Mouse (Mus musculus): ENCODE measurements around the gene Rhov.

Gene Rhov

GRCm38 (mm10) chr2:119289014-119289416 lies 17.9 kb upstream of the Rhov start:
- no peak for DNase-seq (ENCODE audit: low spot score)

- peak; percentile 98 for DNase-seq (ENCODE audit: low spot score)
Observed at GRCm38 (mm10) chr2:119288270-119288882, 17.3 kb upstream of the Rhov start, which contains the start of gene Vps18. Vps18 (plus strand) TSS chr2:119288740.

DNA sequence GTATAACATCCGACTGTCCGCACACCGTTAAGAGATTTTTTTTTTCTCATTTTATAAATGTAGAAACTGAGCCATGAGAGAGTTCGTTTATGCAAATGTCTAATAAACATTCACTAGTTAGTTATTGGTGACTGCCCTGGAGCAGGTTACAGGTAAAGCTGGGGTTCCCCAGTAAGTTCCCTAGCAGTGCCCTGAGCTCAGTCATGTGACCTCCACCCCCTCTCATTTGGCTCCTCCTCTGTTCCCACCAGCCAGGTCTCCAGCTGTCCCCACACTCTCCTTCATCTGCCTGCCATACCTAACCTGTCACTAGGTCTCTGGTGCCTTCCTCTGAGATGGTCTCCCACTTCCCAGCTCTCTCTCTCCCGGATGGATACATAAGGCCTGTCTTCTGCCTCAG lies 16.3 kb upstream of the Rhov start:
- DNase-seq (ENCODE audit: low spot score), result no peak

DNA sequence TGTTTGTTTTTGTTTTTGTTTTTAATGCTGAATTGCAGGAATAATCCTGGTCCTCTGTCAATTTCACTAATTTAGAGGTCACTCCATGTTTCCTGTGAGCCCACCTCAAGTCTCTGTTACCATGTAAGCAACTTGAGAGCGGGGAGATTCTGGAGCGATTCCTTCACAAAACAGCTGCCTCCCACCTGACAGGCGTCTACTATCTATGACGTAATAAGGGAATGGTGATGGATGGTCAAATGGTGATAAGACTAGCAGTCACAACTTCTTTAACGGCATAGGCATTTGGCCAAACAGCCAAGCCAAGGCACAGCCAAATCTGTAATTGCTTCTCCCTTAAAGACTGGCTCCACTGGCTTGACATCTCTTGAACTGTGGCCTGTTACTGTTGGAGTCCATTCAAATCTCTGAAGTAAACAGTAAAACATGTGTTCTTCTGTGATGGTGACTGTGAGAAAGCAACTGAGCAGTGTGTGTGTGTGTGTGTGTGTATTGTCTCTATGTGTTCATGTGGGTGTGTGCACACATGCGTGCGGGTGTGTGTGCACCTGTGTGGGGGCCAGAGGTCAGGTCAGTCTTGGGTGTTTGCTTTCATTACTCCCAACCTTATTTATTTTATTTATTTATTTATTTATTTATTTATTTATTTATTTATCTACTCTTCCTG lies 11.0 kb upstream of the Rhov start:
- no peak for DNase-seq (ENCODE audit: low spot score)

GRCm38 (mm10) chr2:119277810-119278209 lies 6.7 kb upstream of the Rhov start:
- DNase-seq (ENCODE audit: low spot score), result no peak

DNA sequence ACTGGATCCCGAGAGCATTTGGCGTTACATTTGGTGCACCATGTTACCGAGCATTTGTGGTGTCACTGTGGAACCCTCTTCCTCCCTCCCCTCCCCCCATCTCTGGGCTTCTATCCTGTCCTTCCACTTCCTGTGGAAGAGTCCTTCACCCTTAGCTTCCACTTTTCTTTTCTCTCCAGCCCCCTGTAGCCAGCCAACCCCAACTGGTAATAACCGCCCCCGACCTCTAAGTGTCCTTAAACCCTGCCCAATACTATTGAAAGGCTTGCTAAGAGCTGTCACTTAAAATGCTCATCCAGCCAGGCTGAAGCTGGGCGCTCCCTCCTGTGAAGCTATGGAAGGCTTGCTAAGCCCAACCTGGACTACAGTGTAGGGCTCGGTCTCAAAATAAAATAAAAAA lies 5.9 kb upstream of the Rhov start:
- DNase-seq (ENCODE audit: low spot score), result no peak

DNA sequence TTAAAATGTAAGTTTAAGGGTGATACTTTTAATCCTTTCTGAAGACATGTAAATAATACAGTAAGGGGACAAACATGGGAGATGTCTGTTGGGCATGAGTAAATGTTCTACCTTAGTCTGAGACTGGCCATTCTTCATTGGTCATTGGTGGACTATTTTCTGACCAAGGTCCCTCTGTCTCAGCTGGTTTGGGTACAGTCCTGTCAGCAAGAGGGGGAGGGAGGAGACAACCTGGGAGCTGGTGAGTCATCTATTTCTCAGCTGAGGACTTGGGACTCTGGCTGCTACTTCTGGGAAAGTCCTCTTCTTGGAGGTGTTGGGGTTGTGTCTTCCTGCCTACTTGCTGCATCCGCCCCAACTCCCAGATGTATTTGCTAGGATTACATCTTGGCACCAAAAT lies 3.1 kb upstream of the Rhov start:
- no peak for DNase-seq (ENCODE audit: low spot score)

DNA sequence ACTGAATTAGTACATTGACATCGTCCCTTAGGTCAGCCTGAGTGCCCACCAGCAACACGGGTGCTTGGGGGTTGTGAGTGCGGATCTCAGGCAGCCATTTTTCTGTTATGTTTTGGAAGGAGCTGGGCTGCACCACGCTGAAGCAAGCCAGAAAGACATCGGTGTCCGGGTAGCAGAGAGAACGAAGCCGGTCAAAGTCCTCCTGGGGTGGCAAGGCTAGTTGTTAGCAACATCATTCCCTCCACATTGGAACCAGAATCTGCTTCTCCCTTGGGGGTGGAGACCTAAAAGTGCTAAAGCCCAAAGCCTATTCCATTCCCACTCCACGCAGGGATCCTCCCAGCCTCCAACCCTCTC lies 808 bp downstream of the Rhov start:
- no peak for DNase-seq (ENCODE audit: low spot score)

DNA sequence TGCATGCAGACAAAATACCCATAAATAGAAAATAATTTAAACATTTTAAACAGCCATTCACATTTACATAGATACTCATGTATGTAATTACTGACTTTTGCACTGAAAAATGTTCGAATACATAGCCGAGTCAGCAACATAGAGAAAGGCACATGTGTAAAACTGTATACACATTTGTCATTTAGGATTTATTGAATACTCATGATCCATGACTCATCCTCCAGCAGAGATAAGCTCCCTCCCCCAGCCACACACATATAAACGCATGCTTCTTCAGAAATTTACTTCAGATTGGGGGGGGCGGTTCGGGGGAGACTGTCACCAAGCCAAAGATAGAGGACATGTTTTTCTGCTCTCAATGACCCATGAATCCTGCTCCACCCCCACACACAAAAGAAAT lies 7.3 kb downstream of the Rhov start:
- no peak for DNase-seq (ENCODE audit: low spot score)

- DNase-seq (ENCODE audit: low spot score), result peak; percentile 87
Observed at GRCm38 (mm10) chr2:119262978-119263377, 8.1 kb downstream of the Rhov start.

- no peak for DNase-seq (ENCODE audit: low spot score)
Observed at GRCm38 (mm10) chr2:119261326-119261725, 9.7 kb downstream of the Rhov start.

- DNase-seq (ENCODE audit: low spot score), result no peak
Observed at GRCm38 (mm10) chr2:119260518-119260917, 10.6 kb downstream of the Rhov start.

GRCm38 (mm10) chr2:119254976-119255375 lies 16.1 kb downstream of the Rhov start:
- DNase-seq (ENCODE audit: low spot score), result no peak

GRCm38 (mm10) chr2:119250826-119251478 lies 20.1 kb downstream of the Rhov start:
- DNase-seq (ENCODE audit: low spot score), result peak; percentile 93

DNA sequence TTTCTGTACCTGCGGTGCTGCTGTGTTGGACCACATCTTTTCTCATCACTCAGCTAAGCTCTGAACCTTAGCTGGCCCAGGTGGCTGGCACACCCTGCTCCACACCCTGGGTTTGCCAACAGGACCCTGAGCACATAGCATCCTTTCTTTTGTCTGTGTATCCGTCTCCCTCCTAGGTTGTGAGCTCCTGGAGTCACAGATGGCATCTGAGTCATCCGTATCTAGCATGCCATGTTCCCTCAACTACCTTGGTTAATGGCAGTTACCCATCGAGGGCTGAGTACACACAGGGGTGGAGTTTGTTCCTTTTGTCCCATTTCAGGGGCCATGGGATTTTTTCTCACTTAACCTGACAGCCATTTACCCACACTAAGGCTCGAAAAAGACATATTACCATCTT lies 20.7 kb downstream of the Rhov start:
- DNase-seq (ENCODE audit: low spot score), result no peak

DNA sequence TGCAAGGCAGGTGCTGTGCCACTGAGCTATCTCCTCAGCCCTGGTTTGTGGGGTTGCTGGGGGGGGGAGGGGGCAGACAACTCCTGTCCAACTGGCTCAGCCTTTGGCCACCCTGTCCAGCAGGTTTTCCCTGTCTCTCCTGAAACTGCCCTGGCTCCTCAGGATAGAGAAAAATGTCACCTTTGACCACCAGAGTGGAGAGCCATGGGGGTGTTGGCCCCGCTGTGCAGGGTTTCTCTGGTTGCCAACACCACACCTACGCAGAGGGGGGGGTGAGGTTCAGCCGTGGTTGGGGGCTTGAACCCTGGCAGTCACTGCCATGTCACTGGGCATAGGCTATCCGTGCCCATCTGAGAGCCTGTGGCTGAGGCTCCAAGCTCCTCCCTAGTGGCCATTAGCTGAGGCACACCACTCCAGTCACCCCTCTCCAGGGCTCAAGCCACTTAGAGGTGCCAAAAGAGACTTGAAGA lies 21.4 kb downstream of the Rhov start:
- DNase-seq (ENCODE audit: low spot score), result peak; percentile 72

GRCm38 (mm10) chr2:119247904-119248303 lies 23.2 kb downstream of the Rhov start:
- DNase-seq (ENCODE audit: low spot score), result no peak

DNA sequence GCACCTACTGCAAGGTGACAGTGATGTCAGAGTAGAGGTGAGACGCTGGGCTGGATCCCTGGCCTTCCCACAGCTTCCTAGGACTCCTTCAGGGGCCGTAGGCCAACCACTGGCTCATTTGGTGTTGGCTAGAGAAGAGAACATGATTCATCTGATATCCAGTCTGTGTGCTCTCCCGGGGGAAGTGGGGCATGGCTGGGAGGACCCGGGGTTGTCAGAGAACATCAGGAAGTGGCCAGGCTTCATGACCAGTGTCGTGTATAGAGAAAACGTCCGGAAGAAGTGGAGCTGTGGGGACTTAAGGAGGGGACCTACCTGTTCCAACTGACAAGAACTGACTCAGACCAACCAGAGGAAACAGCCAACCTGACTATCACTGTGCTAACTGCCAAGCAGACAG lies 25.8 kb downstream of the Rhov start:
- DNase-seq (ENCODE audit: low spot score), result no peak

- no peak for DNase-seq (ENCODE audit: low spot score)
Observed at GRCm38 (mm10) chr2:119242548-119242947, 28.5 kb downstream of the Rhov start.

GRCm38 (mm10) chr2:119240819-119241186 lies 30.3 kb downstream of the Rhov start:
- DNase-seq (ENCODE audit: low spot score), result no peak

- no peak for DNase-seq (ENCODE audit: low spot score)
Observed at GRCm38 (mm10) chr2:119240075-119240818, 30.8 kb downstream of the Rhov start.

DNA sequence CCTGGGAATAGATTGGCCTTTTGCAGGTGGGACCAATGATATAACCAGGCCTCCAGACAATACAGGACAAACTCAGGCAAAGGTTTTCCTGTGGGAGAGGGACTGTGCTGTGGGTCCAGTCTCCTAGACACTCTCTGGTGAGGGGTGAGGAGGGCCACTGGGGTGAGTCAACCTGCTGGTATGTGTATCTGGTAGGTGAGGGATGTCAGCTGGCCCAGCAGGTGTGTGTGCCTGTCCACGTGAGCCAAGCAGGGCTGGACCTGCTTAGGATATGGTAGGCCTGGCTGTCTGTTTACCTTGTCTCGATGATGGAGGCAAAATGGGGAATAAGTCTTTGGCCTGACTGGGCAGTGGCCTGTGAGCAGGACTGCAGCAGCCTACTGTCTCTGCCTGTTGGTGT lies 32.4 kb downstream of the Rhov start:
- DNase-seq (ENCODE audit: low spot score), result peak; percentile 78

GRCm38 (mm10) chr2:119237871-119238220 lies 33.2 kb downstream of the Rhov start:
- DNase-seq (ENCODE audit: low spot score), result peak; percentile 21

Data from urinary bladder, postnatal 14 days (tissue).